Mouse (Mus musculus) left cerebral cortex, adult 6 months (tissue): ENCODE measurements around the gene Dock9. TPM values are rescaled to one million over a fixed set of nuclear protein-coding genes. Genes with fewer than 3 reads are reported as not detected.

ENCODE experiments used
- long read RNA-seq, 2 experiments: library from polyadenylated mRNA; unstranded; transcript quantifications; one replicate each; pipeline ENCODE4 v2.0.0; 2019 to 2020
- polyA plus RNA-seq: library from polyadenylated mRNA; unstranded; fragments of <200 nt; fragmentation: Nextera tagmentation; gene quantifications from 2 replicates; pipeline ENCODE4 v1.2.3, GENCODE M21; 2021

Dock9 gene
- 8.2 and 10.0 TPM in 2 replicates for polyA plus RNA-seq
- long read RNA-seq, experiment 1, partial matches to known transcripts, result 7 of 16 reads
- long read RNA-seq, experiment 1, other reads (novel, unspliced or antisense), result 9 of 16 reads
- long read RNA-seq, experiment 2, partial matches to known transcripts, result 7 of 14 reads
- long read RNA-seq, experiment 2, other reads (novel, unspliced or antisense), result 7 of 14 reads

GRCm38 (mm10) chr14:121797457-121798410 is at the start of gene Dock9:
Dock9 (minus strand) TSS chr14:121797837.

GRCm38 (mm10) chr14:121504781-121505484 is 292.7 kb downstream of the Dock9 start, which contains the start of gene Slc15a1:
Slc15a1 (minus strand) TSS chr14:121505252.

Other genes starting within 250 kb of the Dock9 start
- gene Ubac2, start 80.8 kb upstream of the Dock9 start, polyA plus RNA-seq, result 37.2 and 48.2 TPM in 2 replicates
- gene Gpr18, start 117.9 kb upstream of the Dock9 start, polyA plus RNA-seq, result not detected in 2 replicates
- gene Gpr183, start 167.4 kb upstream of the Dock9 start, polyA plus RNA-seq, result 0.60 and 1.9 TPM in 2 replicates
- gene Timm8a2, start 236.8 kb upstream of the Dock9 start, polyA plus RNA-seq, result not detected in 2 replicates